Mouse (Mus musculus) brain, embryonic 18.5 days (tissue): ENCODE results near the gene Stxbp1.
"Not testable (repeated sequence)": the region's sequence is repeated elsewhere in the genome, so short reads cannot be mapped to it uniquely, and the experiment has no call there.

Source experiments
- DNase-seq: peaks from one replicate; pipeline ENCODE4 v3.0.0-alpha.2; 2012; ENCODE audit warnings: low read depth, low spot score

The Stxbp1 gene

GRCm38 (mm10) chr2:32874070-32874469 is 27.0 kb upstream of the Stxbp1 start:
- no peak for DNase-seq

GRCm38 (mm10) chr2:32870275-32871100 is 23.4 kb upstream of the Stxbp1 start:
- DNase-seq: no peak

- DNase-seq: no peak
These were observed 22.8 kb upstream of the Stxbp1 start for GRCm38 (mm10) chr2:32869721-32870274.

GRCm38 (mm10) chr2:32867354-32867753 is 20.3 kb upstream of the Stxbp1 start:
- DNase-seq: no peak

DNA sequence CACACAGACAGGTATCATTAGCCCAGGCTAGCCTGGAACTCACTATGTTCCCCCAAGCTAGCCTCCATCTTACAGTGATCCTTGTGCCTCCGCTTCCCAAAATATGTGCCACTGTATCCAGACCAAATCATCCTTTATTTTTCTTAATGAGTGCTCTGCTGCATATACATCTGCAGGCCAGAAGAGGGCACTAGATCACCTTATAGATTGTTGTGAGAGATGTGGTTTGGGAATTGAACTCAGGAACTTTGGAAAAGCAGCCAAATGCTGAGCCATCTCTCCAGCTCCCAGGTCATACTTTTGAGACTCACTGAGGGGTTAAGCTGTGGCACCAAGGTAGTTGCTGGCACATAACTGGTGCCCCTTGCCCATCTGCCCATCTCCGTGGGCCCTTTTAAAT is 17.7 kb upstream of the Stxbp1 start:
- DNase-seq: no peak

DNA sequence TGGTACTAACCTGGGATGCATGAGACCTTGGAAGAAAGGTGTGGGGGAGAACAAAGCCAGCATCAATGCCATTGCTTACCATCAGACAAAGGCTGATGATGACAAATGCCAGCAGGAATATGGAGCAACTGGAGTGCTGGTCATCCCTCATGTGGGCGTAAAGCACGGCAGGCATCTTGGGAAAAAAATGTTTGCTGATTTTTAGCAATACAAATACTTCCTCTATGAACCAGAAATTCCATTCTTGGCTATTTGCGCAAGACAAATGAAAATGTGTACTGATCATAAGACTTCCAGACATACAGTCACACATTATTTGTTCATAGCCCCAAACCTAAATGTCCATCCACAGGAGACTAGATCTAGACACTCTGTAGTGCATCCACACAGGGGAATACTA is 16.3 kb upstream of the Stxbp1 start:
- DNase-seq: no peak

GRCm38 (mm10) chr2:32860799-32861198 is 13.8 kb upstream of the Stxbp1 start:
- DNase-seq: no peak

GRCm38 (mm10) chr2:32859622-32860012 is 12.6 kb upstream of the Stxbp1 start:
- no peak for DNase-seq

DNA sequence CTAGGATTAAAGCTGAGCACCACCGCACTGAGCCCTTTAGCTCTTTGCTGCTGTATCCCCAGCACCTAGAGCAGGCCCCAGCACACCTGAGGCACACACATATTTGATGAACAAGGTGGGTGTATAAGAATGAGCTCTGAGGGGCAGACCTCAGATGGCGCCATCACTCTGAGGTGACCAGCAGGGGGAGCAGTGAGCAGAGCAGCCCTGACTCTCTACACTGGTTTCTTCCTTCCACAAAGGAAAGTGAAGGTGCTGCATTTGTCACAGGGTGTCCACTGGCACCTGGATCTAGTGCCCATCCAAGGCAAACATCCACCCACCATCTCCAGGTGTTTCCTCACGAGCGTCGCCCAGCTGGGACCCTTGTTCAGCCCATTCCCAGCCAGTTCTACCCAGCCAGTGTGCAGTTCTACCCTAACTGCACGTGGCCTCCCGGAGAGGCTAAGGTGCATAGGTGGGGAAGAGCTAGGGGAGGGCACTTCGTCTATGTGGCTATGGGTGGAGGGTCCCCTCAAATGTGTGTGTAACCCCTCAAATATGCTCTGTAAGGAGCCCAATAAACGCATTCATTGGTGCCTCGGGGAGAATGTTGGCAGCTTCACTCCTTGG is 12.1 kb upstream of the Stxbp1 start:
- DNase-seq: no peak

- no peak for DNase-seq
These were observed 10.5 kb upstream of the Stxbp1 start for GRCm38 (mm10) chr2:32857584-32857983.

GRCm38 (mm10) chr2:32855790-32856465 is 8.9 kb upstream of the Stxbp1 start:
- no peak for DNase-seq

GRCm38 (mm10) chr2:32855046-32855785 is 8.2 kb upstream of the Stxbp1 start:
- DNase-seq: no peak

DNA sequence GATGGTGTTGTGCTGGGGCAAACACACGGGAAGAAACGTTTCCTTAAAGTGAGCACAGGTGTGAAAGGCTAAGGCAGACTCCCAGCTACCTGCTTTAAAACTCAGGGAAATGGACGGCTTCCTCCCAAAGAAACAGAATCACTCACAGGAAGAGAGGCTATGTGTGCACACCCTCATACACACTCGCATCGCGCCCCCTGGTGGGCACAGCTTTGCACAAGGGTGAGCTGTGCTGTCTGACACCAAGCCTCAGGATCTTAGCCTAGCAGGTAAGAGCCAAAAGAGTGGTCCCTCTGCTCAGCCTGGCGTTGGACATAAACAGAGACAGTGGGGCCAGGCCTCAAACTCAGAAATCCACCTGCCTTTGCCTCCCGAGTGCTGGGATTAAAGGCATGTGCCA is 7.2 kb upstream of the Stxbp1 start:
- no peak for DNase-seq

- DNase-seq: not testable (repeated sequence)
These were observed 6.7 kb upstream of the Stxbp1 start for GRCm38 (mm10) chr2:32853716-32854115.

GRCm38 (mm10) chr2:32852156-32852555 is 5.1 kb upstream of the Stxbp1 start:
- DNase-seq: no peak

- no peak for DNase-seq
These were observed 400 bp upstream of the Stxbp1 start for GRCm38 (mm10) chr2:32847468-32847821.

- peak; percentile 81 for DNase-seq
These were observed 792 bp downstream of the Stxbp1 start for GRCm38 (mm10) chr2:32846101-32846804.

GRCm38 (mm10) chr2:32845572-32846100 is 1.4 kb downstream of the Stxbp1 start:
- no peak for DNase-seq

GRCm38 (mm10) chr2:32842558-32842957 is 4.5 kb downstream of the Stxbp1 start:
- no peak for DNase-seq

DNA sequence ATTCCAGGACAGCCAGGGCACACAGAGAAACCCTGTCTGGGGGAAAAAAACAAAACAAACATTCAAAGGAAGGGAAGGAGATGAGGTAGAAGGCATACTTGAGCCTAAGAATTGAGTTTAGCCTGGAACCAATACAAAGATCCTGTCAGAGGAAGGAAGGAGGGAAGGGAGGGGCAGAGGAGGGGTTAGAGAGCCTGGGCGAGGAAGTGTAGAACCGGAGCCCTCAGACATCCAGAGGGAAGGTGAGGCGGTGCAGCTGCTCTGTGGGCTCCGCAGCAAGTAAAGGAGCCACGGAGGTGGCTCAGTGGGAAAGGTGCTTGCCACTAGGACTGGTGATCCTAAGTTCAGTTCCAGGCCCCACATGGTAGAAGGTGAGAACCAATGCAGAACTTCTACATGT is 5.9 kb downstream of the Stxbp1 start:
- DNase-seq: no peak

- no peak for DNase-seq
These were observed 7.8 kb downstream of the Stxbp1 start for GRCm38 (mm10) chr2:32839261-32839660.
